Mouse (Mus musculus) stomach, postnatal 0 days (tissue): ENCODE results near the gene P3h1.

Source experiments
- CTCF ChIP-seq: IDR thresholded peaks from 2 replicates; pipeline ENCODE4 v1.5.1; 2016; ENCODE audit warnings: antibody characterized with exemption, low read depth, mild to moderate bottlenecking, moderate library complexity
- EP300 ChIP-seq: optimal IDR thresholded peaks from 2 replicates; pipeline ENCODE3; 2016; ENCODE audit warnings: antibody characterized with exemption

DNA sequence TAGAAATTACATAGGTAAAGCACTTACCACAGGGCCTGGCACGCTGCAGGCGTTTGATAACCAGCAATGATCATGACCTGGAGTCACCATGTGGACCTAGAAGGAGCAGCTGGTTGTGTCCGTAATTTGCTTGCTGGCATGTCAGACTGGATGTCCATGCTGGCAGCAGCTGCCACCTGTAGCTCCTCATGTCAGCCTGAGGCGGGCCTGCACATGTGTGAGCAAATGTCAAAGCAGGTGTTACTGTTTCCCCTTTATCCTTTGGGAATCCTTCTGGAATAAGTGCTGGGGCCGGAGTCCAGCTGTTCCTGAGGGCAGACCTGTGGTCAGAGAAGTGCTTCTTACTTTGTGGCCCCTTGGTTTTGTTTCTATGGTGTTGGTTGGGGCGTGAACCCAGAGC, 34.6 kb upstream of the P3h1 start:
- TF ChIP-seq CTCF (no peak), EP300 (no peak)
